In the genomic region with DNA sequence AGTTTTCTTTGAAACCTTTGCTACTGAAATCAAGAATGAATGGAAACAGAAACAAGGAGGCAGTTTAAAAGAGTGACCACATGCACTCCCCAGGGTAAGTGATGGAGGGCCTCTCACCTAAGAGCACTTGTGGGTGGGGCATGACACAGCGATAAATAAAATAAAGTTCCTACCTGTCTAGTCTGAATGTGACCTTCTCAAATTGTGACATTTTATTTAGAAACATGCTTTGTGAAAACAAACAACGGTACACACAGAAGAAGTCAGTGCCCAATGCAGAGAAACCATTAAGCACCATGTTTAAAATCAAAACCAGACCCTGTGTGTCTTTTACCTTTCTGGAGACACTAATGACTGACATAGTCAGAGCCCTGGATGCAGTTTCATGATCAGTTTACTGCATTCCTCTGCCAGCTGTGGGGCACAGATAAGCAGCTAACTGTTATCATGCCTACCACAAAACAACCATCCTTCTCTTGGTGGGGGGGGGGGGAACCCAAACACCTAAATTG, we compare ENCODE assay signal across 15 mouse cellular contexts. TPM values are rescaled to one million over a fixed set of nuclear protein-coding genes. Genes with fewer than 3 reads are reported as not detected.
DNase-seq lines count a peak whose midpoint lies in the region; ATAC-seq lines count a peak whose summit lies in the region.
"Had no signal": no experiment of that assay in that cellular context is flagged by ENCODE, and none has a peak within 500 bp of the region (broad histone marks: within the 10 kb centered on the region; RNA-seq: fewer than 3 reads in every experiment).

No protein-coding gene starts in this region.

- no peaks in the 10 kb centered on the region for H3K9me3 ChIP-seq in midbrain, embryonic 11.5 days (ENCODE audit: control insufficient read depth, low read length)
- H3K9me3 ChIP-seq in midbrain, embryonic 15.5 days: no peaks in the 10 kb centered on the region
- no peaks in the 10 kb centered on the region for H3K9me3 ChIP-seq in stomach, embryonic 15.5 days
- H3K9me3 ChIP-seq: embryonic facial prominence, embryonic 15.5 days; limb, embryonic 15.5 days had no signal

- ATAC-seq in midbrain, embryonic 11.5 days (ENCODE audit: low FRiP score): no peak
- no peak for ATAC-seq in midbrain, embryonic 15.5 days (replicated peaks)
- ATAC-seq in common myeloid progenitor, adult 5-6 weeks (replicated peaks; ENCODE audit: low read depth, poor library complexity, severe bottlenecking): peak; percentile 88
- ATAC-seq in stomach, embryonic 15.5 days (ENCODE audit: insufficient read depth, low FRiP score, low read depth): peak; percentile 91
- ATAC-seq: midbrain, embryonic 16.5 days had no signal

- no peak overlapping the region for H3K4me2 ChIP-seq in midbrain, embryonic 11.5 days
- no peak overlapping the region for H3K4me2 ChIP-seq in midbrain, embryonic 15.5 days
- no peak overlapping the region for H3K4me2 ChIP-seq in stomach, embryonic 15.5 days
- H3K4me2 ChIP-seq: embryonic facial prominence, embryonic 15.5 days; limb, embryonic 15.5 days had no signal

- peak; percentile 69 for DNase-seq in midbrain, embryonic 11.5 days (ENCODE audit: low spot score, missing footprints)
- DNase-seq in liver: peak; percentile 91
- DNase-seq in layer of hippocampus, adult 18-20 months (ENCODE audit: low spot score in 2 of 2): no peak
- no peak for DNase-seq in kidney, adult 11 months
- DNase-seq in kidney, postnatal 25 days: no peak
- DNase-seq: adrenal gland, postnatal 10 days; cerebellum, adult 18-20 months; heart, postnatal 10 days had no signal

- no peak overlapping the region for H3K4me3 ChIP-seq in midbrain, embryonic 11.5 days (ENCODE audit: low read depth, low read length)
- no peak overlapping the region for H3K4me3 ChIP-seq in midbrain, embryonic 15.5 days
- no peak overlapping the region for H3K4me3 ChIP-seq in stomach, embryonic 15.5 days (replicated peaks)
- H3K4me3 ChIP-seq: embryonic facial prominence, embryonic 15.5 days; limb, embryonic 15.5 days had no signal

- H3K27me3 ChIP-seq in midbrain, embryonic 11.5 days (ENCODE audit: control insufficient read depth, insufficient read depth, low read length): no peaks in the 10 kb centered on the region
- no peaks in the 10 kb centered on the region for H3K27me3 ChIP-seq in midbrain, embryonic 15.5 days (replicated peaks)
- no peaks in the 10 kb centered on the region for H3K27me3 ChIP-seq in stomach, embryonic 15.5 days (replicated peaks)
- H3K27me3 ChIP-seq: embryonic facial prominence, embryonic 15.5 days; limb, embryonic 15.5 days had no signal

- no peak overlapping the region for H3K9ac ChIP-seq in midbrain, embryonic 11.5 days (ENCODE audit: low read length)
- no peak overlapping the region for H3K9ac ChIP-seq in midbrain, embryonic 15.5 days
- no peak overlapping the region for H3K9ac ChIP-seq in stomach, embryonic 15.5 days
- H3K9ac ChIP-seq: embryonic facial prominence, embryonic 15.5 days; limb, embryonic 15.5 days had no signal

- H3K27ac ChIP-seq in midbrain, embryonic 11.5 days (ENCODE audit: low read depth, low read length): no peak overlapping the region
- H3K27ac ChIP-seq in midbrain, embryonic 15.5 days: no peak overlapping the region
- no peak overlapping the region for H3K27ac ChIP-seq in stomach, embryonic 15.5 days
- H3K27ac ChIP-seq: embryonic facial prominence, embryonic 15.5 days; kidney, postnatal 0 days; limb, embryonic 15.5 days had no signal

- no peaks in the 10 kb centered on the region for H3K4me1 ChIP-seq in midbrain, embryonic 11.5 days (ENCODE audit: control insufficient read depth, insufficient read depth, low read length)
- peaks cover 6% of the 10 kb centered on the region; the same call in 1 of the 2 replicates for H3K4me1 ChIP-seq in midbrain, embryonic 15.5 days
- H3K4me1 ChIP-seq in stomach, embryonic 15.5 days: no peaks in the 10 kb centered on the region
- H3K4me1 ChIP-seq: embryonic facial prominence, embryonic 15.5 days had no signal

- 95% methylated on average over 2 of the region's 2 CpGs for WGBS in midbrain, embryonic 11.5 days
- 93% methylated on average over 2 of the region's 2 CpGs for WGBS in midbrain, embryonic 15.5 days
- WGBS in stomach, embryonic 15.5 days: 77% methylated on average over 2 of the region's 2 CpGs

- H3K36me3 ChIP-seq in midbrain, embryonic 11.5 days (ENCODE audit: control insufficient read depth, insufficient read depth, low read length): no peaks in the 10 kb centered on the region
- H3K36me3 ChIP-seq in midbrain, embryonic 15.5 days (replicated peaks): no peaks in the 10 kb centered on the region
- no peaks in the 10 kb centered on the region for H3K36me3 ChIP-seq in stomach, embryonic 15.5 days
- H3K36me3 ChIP-seq: embryonic facial prominence, embryonic 15.5 days; limb, embryonic 15.5 days had no signal

RNA-seq across cellular contexts. Expression of gene Mtmr3, which starts 51.6 kb away (rescaled TPM):
- 28.6 and 32.5 TPM in 2 replicates for polyA plus RNA-seq in midbrain, embryonic 11.5 days (2014; fragmentation: Nextera tagmentation; extraction: Ambion mirVana)
- polyA plus RNA-seq in midbrain, embryonic 15.5 days (2015; fragmentation: Nextera tagmentation; extraction: Ambion mirVana): 42.1 and 42.2 TPM in 2 replicates
- total RNA-seq in common myeloid progenitor, adult 5-6 weeks (2017): 42.0 and 47.0 TPM in 2 replicates
- 23.8 and 25.1 TPM in 2 replicates for polyA plus RNA-seq in stomach, embryonic 15.5 days (2015; fragmentation: Nextera tagmentation; extraction: Ambion mirVana)
- 10 to 100 TPM; 69.1 to 71.2 TPM for total RNA-seq in layer of hippocampus, adult 18-20 months (2021)

Comparison
In these comparisons a context has a peak if more than half of its experiments do, and no peak if none do; other contexts are left out.
1. ATAC-seq: peak in common myeloid progenitor, adult 5-6 weeks (single experiment) and stomach, embryonic 15.5 days (single experiment); none in midbrain, embryonic 11.5 days (single experiment) and midbrain, embryonic 15.5 days (single experiment).
2. DNase-seq: peak in midbrain, embryonic 11.5 days (single experiment) and liver (single experiment); none in layer of hippocampus, adult 18-20 months (0 of 2), kidney, adult 11 months (single experiment) and kidney, postnatal 25 days (0 of 2).